In genomic region chr11:75651426-75652221, GRCm38 (mm10) we compare ENCODE assay signal across 1 mouse cellular context.
A peak's percentile ranks its signal among the peaks of the same experiment; 100 is the strongest.
TF ChIP-seq lines count a peak whose summit lies in the region.

No protein-coding gene starts in this region.

TF ChIP-seq in MEL, 35 proteins besides CTCF, POLR2A, EP300 and RAD21 (continued from another document):
- TF ChIP-seq ZNF384 (IDR thresholded peaks at IDR 0.05; ENCODE audit: low read depth, low read length): no peak
- TF ChIP-seq SIN3A (IDR thresholded peaks at IDR 0.05; ENCODE audit: low read length): peak; percentile 58; the same call in 1 of the 2 replicates
- peak; percentile 57; the same call in 1 of the 2 replicates for TF ChIP-seq MXI1 (IDR thresholded peaks at IDR 0.05; ENCODE audit: low read depth, low read length)
- no peak for TF ChIP-seq GABPA (IDR thresholded peaks at IDR 0.05; ENCODE audit: low read depth, low read length)
- TF ChIP-seq GATA1 (IDR thresholded peaks at IDR 0.05; ENCODE audit: low read depth, low read length): no peak
- no peak for TF ChIP-seq MAFK (IDR thresholded peaks at IDR 0.05; ENCODE audit: borderline replicate concordance, low read depth, low read length)
